Mouse (Mus musculus) liver, postnatal 0 days (tissue): ENCODE data around the gene Pcbp4. TPM values are rescaled to one million over a fixed set of nuclear protein-coding genes. Genes with fewer than 3 reads are reported as not detected.

Source experiments
- ATAC-seq: fragments of 200-750 bp; cut with Nextera tagmentation; 2 replicates; pipeline ENCODE4 v1.8.0; 2017; ENCODE audit warnings: mild to moderate bottlenecking, moderate library complexity
- DNase-seq: peaks from one replicate; pipeline ENCODE4 v3.0.0-alpha.2; 2016
- H3K27ac ChIP-seq: fragments of 300-500 bp; sonication (generic); 2 replicates; pipeline ENCODE4 v1.5.1; 2014; ENCODE audit warnings: antibody characterized with exemption, moderate library complexity, mild to moderate bottlenecking, low read depth
- H3K27me3 ChIP-seq: fragments of 300-500 bp; sonication (generic); 2 replicates; pipeline ENCODE4 v1.6.1; 2014; ENCODE audit warnings: low read length, control low read depth, mixed read lengths; ENCODE audit not compliant: insufficient read depth
- H3K36me3 ChIP-seq: fragments of 300-500 bp; sonication (generic); replicated peaks from 2 replicates; pipeline ENCODE4 v1.6.1; 2014; ENCODE audit warnings: mild to moderate bottlenecking, control low read depth, low read length, moderate library complexity, mixed read lengths; ENCODE audit not compliant: insufficient read depth
- H3K4me1 ChIP-seq: fragments of 300-500 bp; sonication (generic); 2 replicates; pipeline ENCODE4 v1.6.1; 2014; ENCODE audit warnings: antibody characterized with exemption, mild to moderate bottlenecking, control low read depth; ENCODE audit not compliant: insufficient read depth
- H3K4me2 ChIP-seq: fragments of 300-500 bp; sonication (generic); 2 replicates; pipeline ENCODE4 v1.6.1; 2014; ENCODE audit warnings: low read depth, mild to moderate bottlenecking, low read length, moderate library complexity, mixed read lengths
- H3K4me3 ChIP-seq: fragments of 300-500 bp; sonication (generic); 2 replicates; pipeline ENCODE4 v1.5.1; 2014; ENCODE audit warnings: low read depth, low read length
- H3K9ac ChIP-seq: fragments of 300-500 bp; sonication (generic); replicated peaks from 2 replicates; pipeline ENCODE4 v1.6.1; 2014; ENCODE audit warnings: mild to moderate bottlenecking, moderate library complexity
- H3K9me3 ChIP-seq: fragments of 300-500 bp; sonication (generic); 2 replicates; pipeline ENCODE4 v1.6.1; 2016; ENCODE audit warnings: mild to moderate bottlenecking, control low read depth, low read length, mixed read lengths
- CTCF ChIP-seq: sonication (generic); IDR thresholded peaks from 2 replicates; pipeline ENCODE4 v1.5.1; 2016; ENCODE audit warnings: antibody characterized with exemption, low read depth
- EP300 ChIP-seq: IDR thresholded peaks from 2 replicates; pipeline ENCODE4 v1.6.1; 2016; ENCODE audit warnings: antibody characterized with exemption, low read depth, mild to moderate bottlenecking
- WGBS: fragments of 180-500 bp; shearing (Covaris S2); extraction: QIAGEN DNeasy Blood & Tissue Kit; methylation state at CpG from one replicate; pipeline ENCODE4 v1.1.7; 2014; ENCODE audit not compliant: insufficient replicate concordance; 5-methylcytosine and 5-hydroxymethylcytosine counted together
- polyA plus RNA-seq: library from polyadenylated mRNA; unstranded; fragments of >200 nt; fragmentation: Nextera tagmentation; extraction: Ambion mirVana; gene quantifications from 2 replicates; pipeline ENCODE4 v1.2.1, GENCODE M21; 2015

The Pcbp4 gene
- polyA plus RNA-seq, 1 experiment from 2014 or later, result 4.9 TPM

- Histone ChIP-seq H3K27ac (no peak overlapping the region), H3K4me1 (peaks cover 56% of the 10 kb centered on the region), H3K4me3 (no peak overlapping the region), H3K27me3 (peaks cover 13% of the 10 kb centered on the region; the same call in 1 of the 2 replicates), H3K4me2 (peak overlapping the region; percentile 35), H3K9ac (0 out of 2 replicates have a peak overlapping the region, but pooled peaks have one; percentile 7), H3K36me3 (no peaks in the 10 kb centered on the region), H3K9me3 (no peaks in the 10 kb centered on the region)
- no peak for DNase-seq
- no peak for ATAC-seq
- TF ChIP-seq CTCF (no peak), EP300 (no peak)
- WGBS, result 76% methylated on average over 8 of the region's 8 CpGs
Observed at GRCm38 (mm10) chr9:106449947-106450346, 3.1 kb upstream of the Pcbp4 start.

GRCm38 (mm10) chr9:106450661-106451060, 2.4 kb upstream of the Pcbp4 start:
- no peak overlapping the region for H3K4me3 ChIP-seq
- no peak overlapping the region for H3K9ac ChIP-seq
- no peak overlapping the region for H3K27ac ChIP-seq
- H3K27me3 ChIP-seq, result peaks cover 13% of the 10 kb centered on the region; the same call in 1 of the 2 replicates
- 47% methylated on average over 9 of the region's 9 CpGs for WGBS
- H3K9me3 ChIP-seq, result no peaks in the 10 kb centered on the region
- peaks cover 54% of the 10 kb centered on the region for H3K4me1 ChIP-seq
- ATAC-seq (no peak), DNase-seq (peak; percentile 69)
- no peak for TF ChIP-seq CTCF
- TF ChIP-seq EP300, result no peak
- no peaks in the 10 kb centered on the region for H3K36me3 ChIP-seq
- H3K4me2 ChIP-seq, result peak overlapping the region; percentile 35

- Histone ChIP-seq H3K36me3 (no peaks in the 10 kb centered on the region), H3K9me3 (no peaks in the 10 kb centered on the region), H3K4me3 (no peak overlapping the region), H3K27me3 (peaks cover 13% of the 10 kb centered on the region; the same call in 1 of the 2 replicates), H3K27ac (no peak overlapping the region), H3K4me2 (peak overlapping the region; percentile 35; the same call in 1 of the 2 replicates), H3K4me1 (peaks cover 50% of the 10 kb centered on the region), H3K9ac (no peak overlapping the region)
- WGBS, result 72% methylated on average over 11 of the region's 11 CpGs
- TF ChIP-seq EP300 (no peak), CTCF (no peak)
- DNase-seq (no peak), ATAC-seq (no peak)
Observed at GRCm38 (mm10) chr9:106451298-106451697, 1.8 kb upstream of the Pcbp4 start.

- ATAC-seq (no peak), DNase-seq (no peak)
- no peaks in the 10 kb centered on the region for H3K36me3 ChIP-seq
- peaks cover 45% of the 10 kb centered on the region for H3K4me1 ChIP-seq
- no peak overlapping the region for H3K4me3 ChIP-seq
- H3K9ac ChIP-seq, result no peak overlapping the region
- WGBS, result 54% methylated on average over 2 of the region's 2 CpGs
- H3K4me2 ChIP-seq, result no peak overlapping the region
- H3K27ac ChIP-seq, result no peak overlapping the region
- H3K27me3 ChIP-seq, result peaks cover 13% of the 10 kb centered on the region; the same call in 1 of the 2 replicates
- TF ChIP-seq CTCF (no peak), EP300 (no peak)
- no peaks in the 10 kb centered on the region for H3K9me3 ChIP-seq
Observed at GRCm38 (mm10) chr9:106451899-106452298, 1.2 kb upstream of the Pcbp4 start.

GRCm38 (mm10) chr9:106452351-106452750, 740 bp upstream of the Pcbp4 start:
- Histone ChIP-seq H3K9me3 (no peaks in the 10 kb centered on the region), H3K36me3 (no peaks in the 10 kb centered on the region), H3K9ac (no peak overlapping the region), H3K4me1 (peaks cover 40% of the 10 kb centered on the region), H3K27ac (no peak overlapping the region; the same call in 1 of the 2 replicates), H3K27me3 (peaks cover 13% of the 10 kb centered on the region; the same call in 1 of the 2 replicates), H3K4me2 (no peak overlapping the region), H3K4me3 (no peak overlapping the region)
- ATAC-seq (no peak), DNase-seq (no peak)
- 57% methylated on average over 6 of the region's 6 CpGs for WGBS
- TF ChIP-seq CTCF (no peak), EP300 (no peak)

- ATAC-seq (no peak; the same call in 1 of the 2 replicates), DNase-seq (peak; percentile 57)
- H3K27ac ChIP-seq, result peak overlapping the region; percentile 66; the same call in 1 of the 2 replicates
- H3K4me2 ChIP-seq, result peak overlapping the region; percentile 75
- peaks cover 36% of the 10 kb centered on the region for H3K4me1 ChIP-seq
- 23% methylated on average over 7 of the region's 7 CpGs for WGBS
- H3K9ac ChIP-seq, result peak overlapping the region; percentile 23
- TF ChIP-seq CTCF (no peak), EP300 (no peak)
- peak overlapping the region; percentile 67 for H3K4me3 ChIP-seq
- H3K9me3 ChIP-seq, result no peaks in the 10 kb centered on the region
- no peaks in the 10 kb centered on the region for H3K36me3 ChIP-seq
- H3K27me3 ChIP-seq, result peaks cover 13% of the 10 kb centered on the region; the same call in 1 of the 2 replicates
Observed at GRCm38 (mm10) chr9:106452821-106453220, 270 bp upstream of the Pcbp4 start.
